Mouse (Mus musculus) kidney, adult 18-20 months (tissue): ENCODE measurements around the gene Pou2f1.

Experiments
- DNase-seq: peaks from one replicate; pipeline ENCODE4 v3.0.0; 2021

Pou2f1 gene

GRCm38 (mm10) chr1:165948214-165948813 lies 54.2 kb downstream of the Pou2f1 start:
- DNase-seq: no peak

GRCm38 (mm10) chr1:165943270-165943669 lies 59.2 kb downstream of the Pou2f1 start:
- no peak for DNase-seq

GRCm38 (mm10) chr1:165935466-165935818 lies 67.0 kb downstream of the Pou2f1 start:
- DNase-seq: no peak

GRCm38 (mm10) chr1:165934648-165935465 lies 67.6 kb downstream of the Pou2f1 start:
- no peak for DNase-seq

GRCm38 (mm10) chr1:165933915-165934647 lies 68.4 kb downstream of the Pou2f1 start:
- no peak for DNase-seq

GRCm38 (mm10) chr1:165932842-165933241 lies 69.6 kb downstream of the Pou2f1 start:
- DNase-seq: no peak

GRCm38 (mm10) chr1:165930510-165930909 lies 72.0 kb downstream of the Pou2f1 start:
- no peak for DNase-seq

- no peak for DNase-seq
Observed at GRCm38 (mm10) chr1:165927507-165928279, 74.8 kb downstream of the Pou2f1 start.

- no peak for DNase-seq
Observed at GRCm38 (mm10) chr1:165925207-165925606, 77.3 kb downstream of the Pou2f1 start.

- DNase-seq: no peak
Observed at GRCm38 (mm10) chr1:165922488-165922887, 80.0 kb downstream of the Pou2f1 start.

- no peak for DNase-seq
Observed at GRCm38 (mm10) chr1:165921026-165921425, 81.5 kb downstream of the Pou2f1 start.

- no peak for DNase-seq
Observed at GRCm38 (mm10) chr1:165914416-165914801, 88.1 kb downstream of the Pou2f1 start.

- no peak for DNase-seq
Observed at GRCm38 (mm10) chr1:165913720-165914415, 88.6 kb downstream of the Pou2f1 start.

- no peak for DNase-seq
Observed at GRCm38 (mm10) chr1:165909471-165909870, 93.0 kb downstream of the Pou2f1 start.

- DNase-seq: no peak
Observed at GRCm38 (mm10) chr1:165908806-165909205, 93.7 kb downstream of the Pou2f1 start.

- no peak for DNase-seq
Observed at GRCm38 (mm10) chr1:165908153-165908552, 94.3 kb downstream of the Pou2f1 start.

GRCm38 (mm10) chr1:165903596-165903995 lies 98.9 kb downstream of the Pou2f1 start:
- no peak for DNase-seq

- DNase-seq: no peak
Observed at GRCm38 (mm10) chr1:165891686-165892085, 110.8 kb downstream of the Pou2f1 start.

- DNase-seq: no peak
Observed at GRCm38 (mm10) chr1:165882146-165882900, 120.2 kb downstream of the Pou2f1 start.

- DNase-seq: no peak
Observed at GRCm38 (mm10) chr1:165878751-165879150, 123.7 kb downstream of the Pou2f1 start.

GRCm38 (mm10) chr1:165875520-165876284 lies 126.8 kb downstream of the Pou2f1 start:
- no peak for DNase-seq
